Mouse (Mus musculus) CH12.LX (cell line): ENCODE results near the gene Rbbp5. TPM values are rescaled to one million over a fixed set of nuclear protein-coding genes. Genes with fewer than 3 reads are reported as not detected.
A peak's percentile ranks its signal among the peaks of the same experiment; 100 is the strongest.

ENCODE experiments used
- DNase-seq: peaks from one replicate; pipeline ENCODE4 v3.0.0-alpha.2; 2013; ENCODE audit errors: extremely low read depth
- H3K27ac ChIP-seq: 2 replicates; pipeline ENCODE4 v1.5.1; 2012; ENCODE audit warnings: low read depth, mild to moderate bottlenecking, control low read depth, moderate library complexity; ENCODE audit not compliant: insufficient read depth
- H3K27me3 ChIP-seq: replicated peaks from 2 replicates; pipeline ENCODE3; 2012; ENCODE audit warnings: inconsistent platforms
- H3K36me3 ChIP-seq, 2 experiments: replicated peaks in 1 of 2; 2 replicates each; pipeline versions ENCODE3 to v1.6.1; 2012; ENCODE audit warnings: inconsistent platforms in 1 of 2, low read length in 1 of 2, mild to moderate bottlenecking in 1 of 2, mixed read lengths in 1 of 2, moderate library complexity in 1 of 2; ENCODE audit not compliant: control insufficient read depth in 1 of 2, insufficient read depth in 1 of 2
- H3K4me1 ChIP-seq, 2 experiments: 2 replicates each; pipeline ENCODE4 v1.6.1; 2012; ENCODE audit warnings: inconsistent platforms in 1 of 2, moderate library complexity in 1 of 2; ENCODE audit not compliant: insufficient read depth in 2 of 2, control insufficient read depth in 1 of 2
- H3K4me2 ChIP-seq: 2 replicates; pipeline ENCODE4 v1.6.1; 2012; ENCODE audit warnings: low read depth, mild to moderate bottlenecking, control low read depth; ENCODE audit not compliant: poor library complexity, insufficient read depth, severe bottlenecking
- H3K4me3 ChIP-seq, 3 experiments: fragments of 150-350 bp in 1 of 3; sonication (generic) in 1 of 3; replicated peaks in 1 of 3; 2 replicates each; pipeline versions ENCODE3 to v1.5.1; 2011 to 2012; ENCODE audit warnings: low read depth in 2 of 3, low read length in 2 of 3, mild to moderate bottlenecking in 2 of 3, moderate library complexity in 2 of 3, control low read depth in 1 of 3, improper control_type of control experiment in 1 of 3, inconsistent platforms in 1 of 3, mixed read lengths in 1 of 3; ENCODE audit not compliant: poor library complexity in 1 of 3
- H3K79me2 ChIP-seq: replicated peaks from 2 replicates; pipeline ENCODE4 v1.6.1; 2012; ENCODE audit warnings: mild to moderate bottlenecking, moderate library complexity; ENCODE audit not compliant: control insufficient read depth, poor library complexity, insufficient read depth, severe bottlenecking; ENCODE audit errors: extremely low read depth
- H3K9ac ChIP-seq: 2 replicates; pipeline ENCODE4 v1.6.1; 2012; ENCODE audit warnings: low read depth, mild to moderate bottlenecking, control low read depth, moderate library complexity; ENCODE audit not compliant: insufficient read depth
- H3K9me3 ChIP-seq: replicated peaks from 2 replicates; pipeline ENCODE3; 2012; ENCODE audit warnings: low read length, inconsistent platforms, mixed read lengths
- CHD1 ChIP-seq: IDR thresholded peaks from 2 replicates; pipeline ENCODE4 v1.6.1; 2012; ENCODE audit warnings: low read depth, low read length, improper control_type of control experiment, inconsistent platforms
- CHD2 ChIP-seq: IDR thresholded peaks from 2 replicates; pipeline ENCODE4 v1.6.1; 2011; ENCODE audit warnings: low read length, improper control_type of control experiment
- CTCF ChIP-seq, 2 experiments: IDR thresholded peaks in 1 of 2; conservative IDR thresholded peaks in 1 of 2; 2 replicates each; pipeline ENCODE4 v1.5.1; 2011 to 2012; ENCODE audit warnings: low read depth in 2 of 2, low read length in 2 of 2, improper control_type of control experiment in 1 of 2, inconsistent platforms in 1 of 2, mild to moderate bottlenecking in 1 of 2, moderate library complexity in 1 of 2
- ETS1 ChIP-seq: conservative IDR thresholded peaks from 2 replicates; pipeline ENCODE4 v1.6.1; 2012; ENCODE audit warnings: low read depth, mild to moderate bottlenecking, inconsistent platforms, low read length, improper control_type of control experiment, moderate library complexity
- GABPA ChIP-seq: IDR thresholded peaks from 2 replicates; pipeline ENCODE4 v1.6.1; 2012; ENCODE audit warnings: low read depth, low read length, improper control_type of control experiment, inconsistent platforms; ENCODE audit not compliant: insufficient replicate concordance
- HCFC1 ChIP-seq: IDR thresholded peaks from 2 replicates; pipeline ENCODE4 v1.6.1; 2012; ENCODE audit warnings: low read depth, mild to moderate bottlenecking, inconsistent platforms, low read length, improper control_type of control experiment
- IRF4 ChIP-seq: IDR thresholded peaks from 2 replicates; pipeline ENCODE4 v1.6.1; 2014; ENCODE audit warnings: low read depth, mild to moderate bottlenecking, inconsistent platforms, low read length, improper control_type of control experiment
- JUN ChIP-seq: IDR thresholded peaks from 2 replicates; pipeline ENCODE4 v1.6.1; 2011; ENCODE audit warnings: low read depth, mild to moderate bottlenecking, low read length, improper control_type of control experiment, moderate library complexity; ENCODE audit not compliant: insufficient read depth
- JUND ChIP-seq: conservative IDR thresholded peaks from 2 replicates; pipeline ENCODE4 v1.6.1; 2011; ENCODE audit warnings: low read depth, low read length, improper control_type of control experiment
- MAFK ChIP-seq: IDR thresholded peaks from 2 replicates; pipeline ENCODE4 v1.6.1; 2011; ENCODE audit warnings: low read length, improper control_type of control experiment; ENCODE audit not compliant: insufficient replicate concordance
- MAZ ChIP-seq: IDR thresholded peaks from 2 replicates; pipeline ENCODE4 v1.6.1; 2012; ENCODE audit warnings: low read depth, mild to moderate bottlenecking, inconsistent platforms, low read length, improper control_type of control experiment, moderate library complexity
- MEF2A ChIP-seq: IDR thresholded peaks from 2 replicates; pipeline ENCODE4 v1.6.1; 2014; ENCODE audit warnings: low read depth, mild to moderate bottlenecking, inconsistent platforms, low read length, improper control_type of control experiment, borderline replicate concordance
- NELFE ChIP-seq: IDR thresholded peaks from 2 replicates; pipeline ENCODE4 v1.6.1; 2011; ENCODE audit warnings: low read depth, low read length, improper control_type of control experiment
- PAX5 ChIP-seq: IDR thresholded peaks from 2 replicates; pipeline ENCODE4 v1.6.1; 2012; ENCODE audit warnings: low read length, inconsistent platforms, mixed read lengths
- POLR2A ChIP-seq: IDR thresholded peaks from 2 replicates; pipeline ENCODE4 v1.6.1; 2011; ENCODE audit warnings: low read depth, mild to moderate bottlenecking, improper control_type of control experiment, low read length
- POLR2AphosphoS2 ChIP-seq: IDR thresholded peaks from 2 replicates; pipeline ENCODE4 v1.6.1; 2011; ENCODE audit warnings: low read depth, low read length, improper control_type of control experiment
- RAD21 ChIP-seq: IDR thresholded peaks from 2 replicates; pipeline ENCODE4 v1.6.1; 2011; ENCODE audit warnings: low read depth, mild to moderate bottlenecking, low read length, improper control_type of control experiment, moderate library complexity
- RCOR1 ChIP-seq: conservative IDR thresholded peaks from 2 replicates; pipeline ENCODE4 v1.6.1; 2012; ENCODE audit warnings: low read depth, mild to moderate bottlenecking, inconsistent platforms, low read length, improper control_type of control experiment
- SIN3A ChIP-seq: IDR thresholded peaks from 2 replicates; pipeline ENCODE4 v1.6.1; 2012; ENCODE audit warnings: low read length, improper control_type of control experiment, inconsistent platforms
- SMC3 ChIP-seq: IDR thresholded peaks from 2 replicates; pipeline ENCODE4 v1.6.1; 2011; ENCODE audit warnings: low read depth, low read length, improper control_type of control experiment
- TBP ChIP-seq: conservative IDR thresholded peaks from 2 replicates; pipeline ENCODE4 v1.6.1; 2011; ENCODE audit warnings: low read depth, low read length, improper control_type of control experiment
- TCF12 ChIP-seq: IDR thresholded peaks from 2 replicates; pipeline ENCODE4 v1.6.1; 2014; ENCODE audit warnings: low read depth, mild to moderate bottlenecking, inconsistent platforms, low read length, improper control_type of control experiment
- USF1 ChIP-seq: IDR thresholded peaks from 2 replicates; pipeline ENCODE4 v1.6.1; 2014; ENCODE audit warnings: low read depth, mild to moderate bottlenecking, inconsistent platforms, low read length, improper control_type of control experiment
- USF2 ChIP-seq: conservative IDR thresholded peaks from 2 replicates; pipeline ENCODE4 v1.6.1; 2011; ENCODE audit warnings: low read depth, low read length, improper control_type of control experiment
- ZC3H11A ChIP-seq: IDR thresholded peaks from 2 replicates; pipeline ENCODE4 v1.6.1; 2012; ENCODE audit warnings: low read depth, mild to moderate bottlenecking, inconsistent platforms, low read length, improper control_type of control experiment
- ZNF384 ChIP-seq: IDR thresholded peaks from 2 replicates; pipeline ENCODE4 v1.6.1; 2012; ENCODE audit warnings: low read depth, low read length, improper control_type of control experiment, inconsistent platforms
- dilution Hi-C: fragments of 300-500 bp; cut with MboI; formaldehyde crosslinking; loops from 2 replicates; pipeline ENCODE4 v1.14.3; 2020; ENCODE audit warnings: low sequenced_read_pairs; ENCODE audit not compliant: extremely low pct_unique_long_range_greater_than_20kb, extremely low pct_ligation_motif_present
- in situ Hi-C: fragments of 300-500 bp; cut with MboI; formaldehyde crosslinking; loops from 3 replicates; pipeline ENCODE4 v1.14.3; 2019; ENCODE audit warnings: low sequenced_read_pairs, low pct_ligation_motif_present, low pct_unique_long_range_greater_than_20kb, mixed read lengths
- polyA plus RNA-seq: library from polyadenylated mRNA; unstranded; fragments of >175 nt; gene quantifications from 2 replicates; pipeline ENCODE4 v1.2.1, GENCODE M21; 2012; ENCODE audit warnings: low read depth; ENCODE audit not compliant: insufficient read length
- total RNA-seq, 2 experiments: library from RNA; depleted of rRNA; stranded (reverse); fragments of 300-350 nt in 1 of 2; fragments of >200 nt in 1 of 2; gene quantifications; 2 replicates each; pipeline ENCODE4 v1.2.3; 2012 to 2014

Gene Rbbp5
- total and polyA plus RNA-seq, 3 experiments, result 36.9 to 52.5 (median 50.3) TPM

DNA sequence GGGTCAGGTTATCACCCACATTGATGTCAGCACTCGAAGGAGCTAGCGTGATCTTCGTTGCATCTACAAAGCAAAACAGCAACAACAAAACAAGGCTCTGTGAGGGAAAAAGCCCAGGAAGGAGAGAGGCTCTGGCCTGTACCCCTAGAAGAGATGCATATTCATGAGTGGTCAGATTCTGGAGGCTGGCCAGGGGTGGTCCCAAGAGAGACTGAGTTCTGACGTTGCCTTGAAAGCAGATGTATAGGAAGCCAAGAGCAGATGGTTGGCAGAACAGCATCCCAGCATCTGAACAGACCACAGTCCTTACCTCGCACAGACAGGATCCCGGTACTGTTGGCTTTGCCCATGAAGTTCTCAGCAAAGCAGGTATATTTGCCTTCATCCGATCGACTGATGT, 45.9 kb downstream of the Rbbp5 start:
- Histone ChIP-seq H3K9ac (no peak overlapping the region), H3K4me3 (no peak overlapping the region), H3K36me3 (no peaks in the 10 kb centered on the region), H3K9me3 (peaks cover 3% of the 10 kb centered on the region), H3K79me2 (no peaks in the 10 kb centered on the region), H3K27me3 (peaks cover 75% of the 10 kb centered on the region), H3K27ac (no peak overlapping the region), H3K4me2 (no peak overlapping the region), H3K4me1 (no peaks in the 10 kb centered on the region)
- DNase-seq, result no peak
- no peak for TF ChIP-seq RAD21
- no peak for TF ChIP-seq TBP
- no peak for TF ChIP-seq JUND
- TF ChIP-seq USF1, result no peak
- TF ChIP-seq USF2, result no peak
- no peak for TF ChIP-seq PAX5
- TF ChIP-seq SIN3A, result no peak
- TF ChIP-seq GABPA, result no peak
- TF ChIP-seq ZNF384, result no peak
- no peak for TF ChIP-seq ZC3H11A
- dilution Hi-C loops (no loop called here), in situ Hi-C loops (no loop called here)

DNA sequence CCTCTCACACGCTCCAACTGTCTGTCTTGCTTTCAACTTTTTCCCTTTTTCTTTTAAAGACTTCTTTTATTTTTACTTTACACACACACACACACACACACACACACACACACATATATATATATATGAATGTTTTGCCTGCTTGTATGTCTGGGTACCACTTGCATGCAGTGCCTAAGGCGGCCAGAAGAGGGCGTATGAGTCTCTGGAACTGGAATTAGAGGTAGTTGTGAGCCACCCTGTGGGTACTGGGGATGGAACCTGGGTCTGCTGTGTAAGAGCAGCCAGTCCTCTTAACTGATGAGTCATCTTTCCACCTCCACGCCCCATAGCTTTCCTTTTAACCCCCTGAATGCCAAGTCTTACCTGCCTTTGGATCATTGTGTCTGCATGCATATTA, 46.8 kb downstream of the Rbbp5 start:
- Histone ChIP-seq H3K9me3 (peaks cover 3% of the 10 kb centered on the region), H3K4me1 (no peaks in the 10 kb centered on the region), H3K9ac (no peak overlapping the region), H3K36me3 (no peaks in the 10 kb centered on the region), H3K79me2 (no peaks in the 10 kb centered on the region), H3K27me3 (peaks cover 75% of the 10 kb centered on the region), H3K4me3 (no peak overlapping the region), H3K4me2 (no peak overlapping the region), H3K27ac (no peak overlapping the region)
- in situ Hi-C loops (no loop called here), dilution Hi-C loops (no loop called here)
- TF ChIP-seq RAD21 (peak; percentile 28), ETS1 (no peak), JUN (no peak), SMC3 (peak; percentile 35), NELFE (no peak), CTCF (conservative IDR thresholded peaks at IDR 0.05 in 1 of 2, IDR thresholded peaks at IDR 0.05 in 1 of 2; ENCODE audit: low read depth in 2 of 2, low read length in 2 of 2) (peak; percentile 42 to 61), JUND (no peak)
- peak; percentile 34 for DNase-seq

DNA sequence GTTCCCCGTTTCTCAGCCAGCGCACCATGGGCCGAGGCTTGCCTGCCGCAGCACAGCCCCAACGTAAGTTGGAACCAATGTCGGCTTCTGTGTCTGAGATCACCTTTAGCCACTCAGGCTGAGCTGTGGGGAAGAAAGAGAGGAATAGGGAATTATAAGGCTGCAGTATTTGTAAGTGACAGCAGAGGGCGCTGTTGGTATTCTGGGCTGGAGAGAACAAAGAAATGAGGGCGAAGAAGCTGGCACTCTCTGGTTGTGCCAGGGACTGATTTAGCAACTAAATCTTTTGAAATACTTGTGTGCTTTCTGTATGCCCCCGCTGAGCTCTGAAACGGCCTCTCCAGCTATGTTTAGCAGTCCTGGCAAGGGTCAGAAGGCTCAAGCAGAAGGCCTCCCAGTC, 48.7 kb downstream of the Rbbp5 start:
- H3K27me3 ChIP-seq, result peaks cover 68% of the 10 kb centered on the region
- peaks cover 6 to 13% of the 10 kb centered on the region in 2 experiments for H3K4me1 ChIP-seq
- in situ Hi-C loops, result loop anchor here (5.0 kb wide), 1 partner anchor 66 kb away; no protein-coding TSS in a partner anchor
- H3K79me2 ChIP-seq, result no peaks in the 10 kb centered on the region
- H3K9me3 ChIP-seq, result peaks cover 3% of the 10 kb centered on the region
- H3K27ac ChIP-seq, result no peak overlapping the region
- no peak overlapping the region for H3K9ac ChIP-seq
- H3K4me3 ChIP-seq, result no peak overlapping the region
- dilution Hi-C loops, result no loop called here
- no peaks in the 10 kb centered on the region for H3K36me3 ChIP-seq
- peak; percentile 66 for DNase-seq
- no peak overlapping the region for H3K4me2 ChIP-seq
- TF ChIP-seq POLR2AphosphoS2 (no peak), SIN3A (no peak), CHD2 (no peak), RCOR1 (no peak), CTCF (conservative IDR thresholded peaks at IDR 0.05 in 1 of 2, IDR thresholded peaks at IDR 0.05 in 1 of 2; ENCODE audit: low read depth in 2 of 2, low read length in 2 of 2) (peak; percentile 73 to 97), MAFK (no peak), HCFC1 (no peak), MEF2A (0 out of 2 replicates have a peak, but pooled peaks have one; percentile 24), RAD21 (peak; percentile 97), ZC3H11A (peak; percentile 95), USF2 (no peak), JUN (no peak), SMC3 (peak; percentile 98), IRF4 (0 out of 2 replicates have a peak, but pooled peaks have one; percentile 12), POLR2A (no peak), MAZ (no peak), CHD1 (no peak), ETS1 (no peak), TCF12 (no peak)
